Mouse (Mus musculus): Measurements from ENCODE around the gene Eomes. TPM values are rescaled to one million over a fixed set of nuclear protein-coding genes. Genes with fewer than 3 reads are reported as not detected.

Gene Eomes
- polyA plus RNA-seq, 1 experiment: 7.9 TPM

DNA sequence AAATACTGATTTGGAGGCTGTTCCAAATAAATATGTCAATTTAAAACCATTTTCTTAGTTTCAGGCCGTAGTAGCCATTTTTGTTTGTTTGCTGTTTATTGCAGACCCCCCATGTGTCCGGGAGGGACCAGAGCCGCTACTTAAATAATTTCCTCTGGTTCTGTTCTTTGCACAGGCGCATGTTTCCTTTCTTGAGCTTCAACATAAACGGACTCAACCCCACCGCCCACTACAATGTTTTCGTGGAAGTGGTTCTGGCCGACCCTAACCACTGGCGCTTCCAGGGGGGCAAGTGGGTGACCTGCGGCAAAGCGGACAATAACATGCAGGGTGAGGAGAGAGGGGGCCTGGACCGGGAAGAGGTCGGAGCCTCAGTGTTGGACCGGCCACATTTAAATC is 2.3 kb downstream of the Eomes start:
- Histone ChIP-seq H3K4me3 (ENCODE audit: low read depth, low read length) (no peak overlapping the region), H3K27ac (ENCODE audit: insufficient read depth, low read length) (no peak overlapping the region), H3K4me1 (ENCODE audit: control insufficient read depth, insufficient read depth, low read length) (peaks cover 2% of the 10 kb centered on the region), H3K36me3 (ENCODE audit: control insufficient read depth, insufficient read depth, low read length, poor library complexity, severe bottlenecking) (no peaks in the 10 kb centered on the region; the same call in 1 of the 2 replicates), H3K9me3 (replicated peaks; ENCODE audit: control insufficient read depth, insufficient read depth, low read length, poor library complexity, severe bottlenecking) (no peaks in the 10 kb centered on the region), H3K27me3 (ENCODE audit: control insufficient read depth, insufficient read depth, low read length, poor library complexity, severe bottlenecking) (peaks cover 30% of the 10 kb centered on the region), H3K9ac (ENCODE audit: low read depth, poor library complexity, severe bottlenecking) (no peak overlapping the region)
- TF ChIP-seq EP300 (IDR thresholded peaks at IDR 0.05; ENCODE audit: insufficient read depth, low read depth, low read length) (no peak), POLR2A (IDR thresholded peaks at IDR 0.05; ENCODE audit: insufficient read depth, low read length) (no peak), CTCF (IDR thresholded peaks at IDR 0.05; ENCODE audit: low read depth, low read length) (no peak)

DNA sequence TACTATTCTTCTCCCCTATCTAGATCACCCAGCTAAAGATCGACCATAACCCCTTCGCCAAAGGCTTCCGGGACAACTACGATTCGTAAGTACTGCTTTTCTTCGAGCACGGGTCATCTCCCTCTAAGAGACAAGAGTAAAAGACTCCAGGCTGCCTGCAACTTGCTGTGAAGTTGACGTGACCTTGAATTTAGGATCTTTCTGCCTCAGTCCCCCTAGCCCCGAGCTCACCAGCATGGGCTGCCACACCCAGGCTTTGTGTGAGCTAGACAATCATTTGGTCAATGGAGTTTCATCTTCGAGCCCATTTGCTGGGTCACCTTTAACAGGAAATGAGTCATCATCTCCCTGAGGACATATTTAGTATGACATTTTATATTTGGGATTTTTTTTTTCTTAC is 4.2 kb downstream of the Eomes start:
- no peaks in the 10 kb centered on the region; the same call in 1 of the 2 replicates for H3K36me3 ChIP-seq (ENCODE audit: control insufficient read depth, insufficient read depth, low read length, poor library complexity, severe bottlenecking)
- no peak overlapping the region for H3K4me3 ChIP-seq (ENCODE audit: low read depth, low read length)
- peaks cover 21% of the 10 kb centered on the region; the same call in 1 of the 2 replicates for H3K27me3 ChIP-seq (ENCODE audit: control insufficient read depth, insufficient read depth, low read length, poor library complexity, severe bottlenecking)
- peaks cover 2% of the 10 kb centered on the region for H3K4me1 ChIP-seq (ENCODE audit: control insufficient read depth, insufficient read depth, low read length)
- no peak overlapping the region for H3K27ac ChIP-seq (ENCODE audit: insufficient read depth, low read length)
- TF ChIP-seq EP300 (IDR thresholded peaks at IDR 0.05; ENCODE audit: insufficient read depth, low read depth, low read length) (peak; percentile 70), POLR2A (IDR thresholded peaks at IDR 0.05; ENCODE audit: insufficient read depth, low read length) (no peak), CTCF (IDR thresholded peaks at IDR 0.05; ENCODE audit: low read depth, low read length) (no peak)
- no peak overlapping the region for H3K9ac ChIP-seq (ENCODE audit: low read depth, poor library complexity, severe bottlenecking)
- H3K9me3 ChIP-seq (replicated peaks; ENCODE audit: control insufficient read depth, insufficient read depth, low read length, poor library complexity, severe bottlenecking): no peaks in the 10 kb centered on the region

DNA sequence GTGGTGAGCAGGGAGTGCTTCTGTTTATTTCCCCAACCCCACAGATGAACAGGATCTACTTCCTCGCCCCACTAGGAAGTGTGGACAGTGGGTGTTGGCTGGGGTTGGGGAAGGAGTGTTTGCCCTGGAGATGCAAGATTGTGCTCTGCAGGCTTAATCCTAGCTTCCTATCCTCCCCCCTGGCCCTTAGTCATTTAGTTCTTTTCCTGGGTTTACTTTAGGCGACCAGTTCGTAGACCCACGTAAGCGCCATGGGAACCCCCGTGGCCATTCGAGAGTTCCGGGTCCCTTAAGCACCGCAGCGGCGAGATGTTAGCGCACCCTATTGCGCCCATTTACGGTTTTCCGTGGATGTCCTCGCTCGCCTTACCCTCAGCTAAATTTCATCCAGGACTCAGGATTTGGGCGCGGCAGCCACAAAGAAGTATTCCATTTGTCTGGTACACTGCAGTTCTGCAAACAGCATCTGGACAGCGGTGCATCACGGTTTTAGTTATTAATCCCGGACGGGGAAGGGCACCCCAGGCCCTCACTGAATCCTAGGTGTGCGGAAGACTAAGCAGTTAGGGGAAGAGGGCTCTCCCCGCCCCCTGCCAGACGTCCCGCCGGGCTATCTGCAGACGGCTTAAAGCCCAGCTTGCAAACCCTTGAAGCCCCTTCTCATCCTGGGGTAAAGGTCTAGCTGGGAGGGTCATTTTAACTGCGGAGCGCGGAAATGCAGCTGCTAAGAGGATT is 8.5 kb downstream of the Eomes start:
- H3K4me1 ChIP-seq (ENCODE audit: control insufficient read depth, insufficient read depth, low read length): peaks cover 2% of the 10 kb centered on the region
- no peak for TF ChIP-seq EP300 (IDR thresholded peaks at IDR 0.05; ENCODE audit: insufficient read depth, low read depth, low read length)
- TF ChIP-seq CTCF (IDR thresholded peaks at IDR 0.05; ENCODE audit: low read depth, low read length): no peak
- TF ChIP-seq POLR2A (IDR thresholded peaks at IDR 0.05; ENCODE audit: insufficient read depth, low read length): no peak
- H3K27me3 ChIP-seq (ENCODE audit: control insufficient read depth, insufficient read depth, low read length, poor library complexity, severe bottlenecking): peaks cover 11% of the 10 kb centered on the region
- H3K9ac ChIP-seq (ENCODE audit: low read depth, poor library complexity, severe bottlenecking): peak overlapping the region; percentile 33
- H3K36me3 ChIP-seq (ENCODE audit: control insufficient read depth, insufficient read depth, low read length, poor library complexity, severe bottlenecking): no peaks in the 10 kb centered on the region; the same call in 1 of the 2 replicates
- H3K4me3 ChIP-seq (ENCODE audit: low read depth, low read length): peak overlapping the region; percentile 45
- H3K27ac ChIP-seq (ENCODE audit: insufficient read depth, low read length): no peak overlapping the region
- H3K9me3 ChIP-seq (replicated peaks; ENCODE audit: control insufficient read depth, insufficient read depth, low read length, poor library complexity, severe bottlenecking): no peaks in the 10 kb centered on the region

DNA sequence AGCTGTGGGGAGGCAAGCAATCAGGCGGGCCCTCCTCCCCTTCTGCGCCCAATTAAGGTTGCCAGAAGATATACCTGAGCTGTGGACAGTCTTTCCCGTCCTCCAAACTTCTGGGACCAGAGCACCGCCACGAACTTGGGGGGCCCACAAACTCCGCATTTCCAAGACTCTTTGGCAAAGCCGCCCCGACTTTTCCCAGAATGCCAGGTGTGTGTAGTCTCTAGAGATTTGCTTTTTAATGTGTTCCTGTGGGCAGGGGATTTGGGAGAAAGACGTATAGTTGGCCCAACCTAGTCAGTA is 9.0 kb downstream of the Eomes start:
- Histone ChIP-seq H3K9ac (ENCODE audit: low read depth, poor library complexity, severe bottlenecking) (peak overlapping the region; percentile 33), H3K36me3 (ENCODE audit: control insufficient read depth, insufficient read depth, low read length, poor library complexity, severe bottlenecking) (no peaks in the 10 kb centered on the region; the same call in 1 of the 2 replicates), H3K9me3 (replicated peaks; ENCODE audit: control insufficient read depth, insufficient read depth, low read length, poor library complexity, severe bottlenecking) (no peaks in the 10 kb centered on the region), H3K4me1 (ENCODE audit: control insufficient read depth, insufficient read depth, low read length) (no peaks in the 10 kb centered on the region), H3K27me3 (ENCODE audit: control insufficient read depth, insufficient read depth, low read length, poor library complexity, severe bottlenecking) (peaks cover 9% of the 10 kb centered on the region), H3K4me3 (ENCODE audit: low read depth, low read length) (peak overlapping the region; percentile 45), H3K27ac (ENCODE audit: insufficient read depth, low read length) (no peak overlapping the region)
- TF ChIP-seq EP300 (IDR thresholded peaks at IDR 0.05; ENCODE audit: insufficient read depth, low read depth, low read length) (0 out of 2 replicates have a peak, but pooled peaks have one; percentile 17), POLR2A (IDR thresholded peaks at IDR 0.05; ENCODE audit: insufficient read depth, low read length) (no peak)

DNA sequence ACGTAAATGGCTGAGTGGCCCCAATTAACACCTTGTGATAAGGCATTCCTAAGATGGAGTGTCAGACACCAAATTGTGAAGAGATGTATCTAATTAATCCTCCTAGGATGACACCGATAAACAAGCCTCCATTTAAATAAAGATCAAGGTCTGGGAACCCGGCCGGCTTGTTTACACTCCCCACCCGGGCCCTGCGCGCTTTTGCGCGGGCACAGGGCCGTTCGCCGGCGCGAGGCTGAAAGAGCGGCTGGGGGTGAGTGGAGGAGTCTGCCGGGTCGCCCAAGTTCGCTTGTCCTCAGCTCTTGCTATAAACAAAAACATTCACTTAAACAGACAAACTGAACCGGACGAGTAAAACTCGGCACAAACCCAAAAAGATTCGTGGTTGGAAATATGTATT is 9.6 kb downstream of the Eomes start:
- Histone ChIP-seq H3K4me3 (ENCODE audit: low read depth, low read length) (peak overlapping the region; percentile 69), H3K4me1 (ENCODE audit: control insufficient read depth, insufficient read depth, low read length) (no peaks in the 10 kb centered on the region), H3K9me3 (replicated peaks; ENCODE audit: control insufficient read depth, insufficient read depth, low read length, poor library complexity, severe bottlenecking) (no peaks in the 10 kb centered on the region), H3K27ac (ENCODE audit: insufficient read depth, low read length) (no peak overlapping the region), H3K27me3 (ENCODE audit: control insufficient read depth, insufficient read depth, low read length, poor library complexity, severe bottlenecking) (peaks cover 9% of the 10 kb centered on the region), H3K9ac (ENCODE audit: low read depth, poor library complexity, severe bottlenecking) (peak overlapping the region; percentile 53), H3K36me3 (ENCODE audit: control insufficient read depth, insufficient read depth, low read length, poor library complexity, severe bottlenecking) (no peaks in the 10 kb centered on the region; the same call in 1 of the 2 replicates)
- no peak for TF ChIP-seq POLR2A (IDR thresholded peaks at IDR 0.05; ENCODE audit: insufficient read depth, low read length)
- TF ChIP-seq EP300 (IDR thresholded peaks at IDR 0.05; ENCODE audit: insufficient read depth, low read depth, low read length): no peak
- no peak for TF ChIP-seq CTCF (IDR thresholded peaks at IDR 0.05; ENCODE audit: low read depth, low read length)

DNA sequence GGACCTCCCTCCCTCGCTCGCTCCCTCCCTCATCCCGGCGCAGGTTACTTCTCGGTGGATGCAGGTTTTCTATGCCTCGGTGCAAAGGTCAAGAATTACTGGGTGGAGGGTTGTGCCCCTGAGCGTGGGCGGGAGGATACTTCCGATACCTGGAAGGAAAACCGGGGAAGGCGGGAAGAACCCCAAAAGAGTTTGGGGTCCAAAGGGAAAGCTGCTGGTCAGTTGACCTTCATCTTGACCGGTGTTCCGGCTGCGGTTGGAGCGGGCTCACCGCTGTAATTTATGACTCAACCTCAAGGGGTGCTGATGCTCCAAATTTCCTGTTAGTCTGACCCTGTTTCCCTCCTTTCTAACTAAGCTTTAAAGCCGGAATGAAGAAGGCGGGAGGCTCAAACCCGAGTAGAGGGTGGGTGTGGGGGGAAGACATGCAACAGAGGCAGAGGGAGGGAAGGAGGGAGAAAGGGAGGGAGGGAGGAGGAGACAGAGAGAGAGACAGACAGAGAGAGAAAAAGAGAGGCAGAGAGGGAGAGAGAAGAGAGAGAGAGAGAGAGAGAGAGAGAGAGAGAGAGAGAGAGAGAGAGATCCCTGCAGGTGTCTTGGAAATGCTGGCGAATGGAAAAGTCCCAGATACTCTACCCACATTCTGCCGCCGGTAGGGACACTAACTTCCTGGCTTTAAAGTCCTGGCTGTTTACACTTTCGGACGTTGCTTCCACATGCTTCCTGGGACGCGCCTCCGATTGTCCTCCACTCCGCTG is 10.3 kb downstream of the Eomes start:
- Histone ChIP-seq H3K27ac (ENCODE audit: insufficient read depth, low read length) (peak overlapping the region; percentile 35; the same call in 1 of the 2 replicates), H3K4me1 (ENCODE audit: control insufficient read depth, insufficient read depth, low read length) (no peaks in the 10 kb centered on the region), H3K9me3 (replicated peaks; ENCODE audit: control insufficient read depth, insufficient read depth, low read length, poor library complexity, severe bottlenecking) (no peaks in the 10 kb centered on the region), H3K36me3 (ENCODE audit: control insufficient read depth, insufficient read depth, low read length, poor library complexity, severe bottlenecking) (no peaks in the 10 kb centered on the region; the same call in 1 of the 2 replicates), H3K27me3 (ENCODE audit: control insufficient read depth, insufficient read depth, low read length, poor library complexity, severe bottlenecking) (peaks cover 9% of the 10 kb centered on the region), H3K9ac (ENCODE audit: low read depth, poor library complexity, severe bottlenecking) (peak overlapping the region; percentile 53), H3K4me3 (ENCODE audit: low read depth, low read length) (peak overlapping the region; percentile 69)
- TF ChIP-seq POLR2A (IDR thresholded peaks at IDR 0.05; ENCODE audit: insufficient read depth, low read length) (no peak), CTCF (IDR thresholded peaks at IDR 0.05; ENCODE audit: low read depth, low read length) (peak; percentile 18), EP300 (IDR thresholded peaks at IDR 0.05; ENCODE audit: insufficient read depth, low read depth, low read length) (0 out of 2 replicates have a peak, but pooled peaks have one; percentile 11)

Data from ES-Bruce4 (cell line).